7 mouse cellular contexts compared by ENCODE assay signal in the genomic region with DNA sequence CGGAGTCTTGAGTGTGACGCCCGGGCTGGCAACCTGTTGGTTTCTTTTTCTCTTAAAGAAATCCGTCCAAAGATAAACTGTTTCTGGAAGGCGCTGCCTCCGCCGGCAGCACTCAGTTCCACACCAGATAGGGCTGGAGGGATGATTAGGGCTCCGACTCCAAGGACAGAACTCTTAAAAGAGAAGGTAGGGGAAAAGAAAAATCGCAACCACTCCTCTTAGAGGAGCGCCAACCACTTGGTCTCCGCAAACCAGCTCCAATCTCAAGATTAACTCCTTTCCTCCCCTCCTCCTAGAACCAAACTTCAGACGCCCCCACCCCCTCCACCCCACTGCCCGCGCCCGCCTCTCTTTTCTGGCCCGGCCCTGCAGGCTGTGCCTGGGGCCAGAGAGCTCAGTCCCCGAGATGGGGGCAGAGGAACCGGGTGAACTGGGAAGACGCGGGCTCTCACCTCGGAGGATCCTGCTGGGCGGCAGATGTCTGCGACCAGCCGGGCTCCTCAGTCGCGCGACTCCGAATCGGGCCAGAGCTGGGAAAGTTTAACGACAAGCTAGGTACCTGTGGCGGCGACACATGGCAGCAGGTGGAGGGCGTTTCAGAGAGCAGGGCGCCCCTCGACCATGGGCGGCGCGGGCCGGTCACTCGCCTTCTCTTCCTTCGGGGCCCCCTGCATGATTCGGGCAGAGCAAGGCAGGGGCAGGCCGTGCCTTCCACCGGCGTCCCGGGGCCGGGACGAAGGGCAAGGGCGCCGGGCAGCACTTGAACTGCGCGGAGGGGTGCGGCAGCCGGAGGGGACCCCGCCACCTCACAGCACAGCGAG. TPM values are rescaled to one million over a fixed set of nuclear protein-coding genes. Genes with fewer than 3 reads are reported as not detected.
DNase-seq lines count a peak whose midpoint lies in the region; ATAC-seq lines count a peak whose summit lies in the region.

No protein-coding gene starts in this region.

- H3K27me3 ChIP-seq in embryonic facial prominence, embryonic 15.5 days = peaks cover 35% of the 10 kb centered on the region
- peaks cover 42% of the 10 kb centered on the region for H3K27me3 ChIP-seq in hindbrain, embryonic 16.5 days (replicated peaks; ENCODE audit: control insufficient read depth, insufficient read depth, low read length)
- peaks cover 77% of the 10 kb centered on the region for H3K27me3 ChIP-seq in midbrain, embryonic 10.5 days (ENCODE audit: low read depth, poor library complexity, severe bottlenecking)

- H3K4me2 ChIP-seq in embryonic facial prominence, embryonic 15.5 days (replicated peaks) = peak overlapping the region; percentile 96
- H3K4me2 ChIP-seq in hindbrain, embryonic 16.5 days (ENCODE audit: low read length) = peak overlapping the region; percentile 97

- peak overlapping the region; percentile 72 for H3K4me3 ChIP-seq in embryonic facial prominence, embryonic 15.5 days (replicated peaks)
- peak overlapping the region; percentile 66 for H3K4me3 ChIP-seq in hindbrain, embryonic 16.5 days (ENCODE audit: low read length)
- peak overlapping the region; percentile 71 for H3K4me3 ChIP-seq in midbrain, embryonic 10.5 days

- H3K9ac ChIP-seq in embryonic facial prominence, embryonic 15.5 days = peak overlapping the region; percentile 57
- peak overlapping the region; percentile 62 for H3K9ac ChIP-seq in hindbrain, embryonic 16.5 days (ENCODE audit: low read depth, low read length)

- H3K27ac ChIP-seq in embryonic facial prominence, embryonic 15.5 days (replicated peaks) = peak overlapping the region; percentile 74
- no peak overlapping the region for H3K27ac ChIP-seq in hindbrain, embryonic 16.5 days (ENCODE audit: low read depth, low read length)
- peak overlapping the region; percentile 80 for H3K27ac ChIP-seq in midbrain, embryonic 10.5 days (replicated peaks)

- peaks cover 37% of the 10 kb centered on the region for H3K4me1 ChIP-seq in embryonic facial prominence, embryonic 15.5 days
- peaks cover 34% of the 10 kb centered on the region for H3K4me1 ChIP-seq in hindbrain, embryonic 16.5 days (ENCODE audit: control insufficient read depth, insufficient read depth, low read depth, low read length)
- H3K4me1 ChIP-seq in midbrain, embryonic 10.5 days = peaks cover 70% of the 10 kb centered on the region

- under 1% methylated on average over 55 of the region's 56 CpGs for WGBS in embryonic facial prominence, embryonic 15.5 days
- 0% methylated on average over 51 of the region's 56 CpGs for WGBS in hindbrain, embryonic 16.5 days
- under 1% methylated on average over 56 of the region's 56 CpGs for WGBS in midbrain, embryonic 10.5 days

- peak; percentile 58 to 67 for DNase-seq in spleen, postnatal 10 days (ENCODE audit: low spot score in 2 of 2)
- no peak for DNase-seq in spleen, adult 12 weeks (ENCODE audit: low spot score)
- DNase-seq in adrenal gland, postnatal 36 days = peak; percentile 44 to 55
- DNase-seq in midbrain, embryonic 10.5 days (ENCODE audit: low spot score) = no peak
- no peak for DNase-seq in right cerebral cortex, postnatal 10 days (ENCODE audit: low spot score in 2 of 2)

- H3K9me3 ChIP-seq in embryonic facial prominence, embryonic 15.5 days (replicated peaks) = no peaks in the 10 kb centered on the region
- H3K9me3 ChIP-seq in hindbrain, embryonic 16.5 days (ENCODE audit: control insufficient read depth, low read length) = no peaks in the 10 kb centered on the region
- H3K9me3 ChIP-seq in midbrain, embryonic 10.5 days (replicated peaks) = no peaks in the 10 kb centered on the region

- ATAC-seq in embryonic facial prominence, embryonic 15.5 days (ENCODE audit: insufficient number of reproducible peaks, low FRiP score, low TSS enrichment, low read depth) = no peak
- ATAC-seq in hindbrain, embryonic 16.5 days = peak; percentile 9

- no peaks in the 10 kb centered on the region; the same call in 1 of the 2 replicates for H3K36me3 ChIP-seq in embryonic facial prominence, embryonic 15.5 days
- no peaks in the 10 kb centered on the region for H3K36me3 ChIP-seq in hindbrain, embryonic 16.5 days (ENCODE audit: control insufficient read depth, insufficient read depth, low read length)
- H3K36me3 ChIP-seq in midbrain, embryonic 10.5 days = no peaks in the 10 kb centered on the region

RNA-seq across cellular contexts. Expression of a gene that starts 0.7 kb away (rescaled TPM):
- 10 to 100 TPM; 15.5 to 21.0 TPM for total RNA-seq in adrenal gland, postnatal 36 days (2021)
- polyA plus RNA-seq in embryonic facial prominence, embryonic 15.5 days (2015; fragmentation: Nextera tagmentation; extraction: Ambion mirVana) = 2.1 and 2.3 TPM in 2 replicates
- polyA plus RNA-seq in hindbrain, embryonic 16.5 days (2015; fragmentation: Nextera tagmentation; extraction: Ambion mirVana) = 0.21 and 0.27 TPM in 2 replicates
- polyA plus RNA-seq in midbrain, embryonic 10.5 days (2016; fragmentation: Nextera tagmentation; extraction: Ambion mirVana) = 0.36 and 0.79 TPM in 2 replicates

RNA-seq across cellular contexts. Expression of a gene that starts 46.6 kb away (rescaled TPM):
- total RNA-seq in adrenal gland, postnatal 36 days (2021) = 10 to 100 TPM; 15.2 to 18.9 TPM
- polyA plus RNA-seq in embryonic facial prominence, embryonic 15.5 days (2015; fragmentation: Nextera tagmentation; extraction: Ambion mirVana) = 4.1 and 4.7 TPM in 2 replicates
- 4.5 and 4.6 TPM in 2 replicates for polyA plus RNA-seq in hindbrain, embryonic 16.5 days (2015; fragmentation: Nextera tagmentation; extraction: Ambion mirVana)
- polyA plus RNA-seq in midbrain, embryonic 10.5 days (2016; fragmentation: Nextera tagmentation; extraction: Ambion mirVana) = 6.4 and 6.5 TPM in 2 replicates

Comparison
In these comparisons a context has a peak if more than half of its experiments do, and no peak if none do; other contexts are left out.
1. DNase-seq: peak in spleen, postnatal 10 days (2 of 2) and adrenal gland, postnatal 36 days (2 of 2); none in spleen, adult 12 weeks (single experiment), midbrain, embryonic 10.5 days (single experiment) and right cerebral cortex, postnatal 10 days (0 of 2).
2. Peak in every context shown above with its lines, with median percentiles within 50 percentile points of each other: H3K4me3 ChIP-seq.